Mouse (Mus musculus): ENCODE results near the gene Uvrag.

DNA sequence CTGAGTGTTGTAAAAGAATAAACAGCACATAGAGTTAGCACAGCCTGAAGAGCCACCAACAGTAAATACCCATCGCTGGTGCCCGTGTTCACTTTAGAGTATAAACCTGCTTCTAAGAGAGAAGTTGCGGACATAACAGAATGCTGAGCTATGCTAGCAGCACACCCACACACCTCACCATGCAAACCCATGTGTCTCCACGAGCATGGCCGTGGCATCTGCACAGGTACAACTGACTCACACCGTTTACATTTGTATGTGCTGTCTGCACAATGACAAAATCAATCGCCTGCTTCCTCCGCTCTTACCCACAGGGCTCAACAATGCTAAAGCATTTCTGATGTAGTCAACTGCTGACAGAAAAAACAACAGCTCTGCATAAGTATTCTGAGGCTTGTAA is 101.0 kb downstream of the Uvrag start:
- TF ChIP-seq CTCF (conservative IDR thresholded peaks at IDR 0.05; ENCODE audit: low read length): no peak
- TF ChIP-seq POU5F1 (IDR thresholded peaks at IDR 0.05; ENCODE audit: borderline replicate concordance, low read length): no peak
